Mouse (Mus musculus): ENCODE measurements around the gene Mycbp2.
A peak's percentile ranks its signal among the peaks of the same experiment; 100 is the strongest.

Mycbp2 gene

DNA sequence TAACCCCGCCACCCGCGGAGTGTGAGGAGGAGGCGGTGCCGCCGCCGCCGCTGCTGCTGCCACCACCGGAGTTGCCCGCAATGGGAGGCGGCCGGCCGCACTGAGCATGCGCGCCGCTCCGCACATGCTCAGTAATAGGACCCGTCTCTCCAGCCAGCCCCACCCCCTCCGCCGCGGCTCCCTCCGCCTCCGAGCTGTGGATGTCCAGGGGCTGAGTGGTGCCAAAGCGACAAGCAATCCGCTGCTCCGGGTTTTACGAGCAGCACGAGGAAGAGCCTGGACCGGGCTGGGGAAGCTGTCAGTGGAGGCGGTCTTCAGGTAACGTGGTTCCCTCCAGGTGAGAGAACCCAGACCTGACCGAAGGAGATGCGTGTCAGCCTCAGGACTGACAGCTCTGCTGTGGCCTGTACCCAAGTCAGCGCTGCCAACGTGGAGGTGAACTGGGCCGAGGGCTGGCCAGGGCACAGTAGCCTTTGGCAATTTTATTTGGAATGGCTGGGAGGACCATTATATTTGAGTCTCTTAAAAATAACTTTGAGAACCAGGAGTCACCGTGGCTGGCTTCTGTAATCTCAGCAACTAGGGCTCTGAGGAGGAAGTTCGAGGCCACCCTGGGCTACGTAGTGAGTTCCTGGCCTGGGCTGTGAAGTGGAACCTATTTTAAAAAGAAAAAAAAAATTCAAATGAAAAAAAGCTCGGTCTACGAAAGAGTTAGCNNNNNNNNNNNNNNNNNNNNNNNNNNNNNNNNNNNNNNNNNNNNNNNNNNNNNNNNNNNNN is at the start of gene Mycbp2:
Gene Mycbp2 (minus strand): TSS at position 86 of the 777 bp plus-strand sequence.
- peak; percentile 92 for DNase-seq (ENCODE audit: low read depth, low spot score)

- DNase-seq (ENCODE audit: low read depth, low spot score), result no peak
These were observed 45.8 kb upstream of the Mycbp2 start for GRCm38 (mm10) chr14:103392391-103392790.

GRCm38 (mm10) chr14:103387431-103387830 is 40.8 kb upstream of the Mycbp2 start:
- no peak for DNase-seq (ENCODE audit: low read depth, low spot score)

DNA sequence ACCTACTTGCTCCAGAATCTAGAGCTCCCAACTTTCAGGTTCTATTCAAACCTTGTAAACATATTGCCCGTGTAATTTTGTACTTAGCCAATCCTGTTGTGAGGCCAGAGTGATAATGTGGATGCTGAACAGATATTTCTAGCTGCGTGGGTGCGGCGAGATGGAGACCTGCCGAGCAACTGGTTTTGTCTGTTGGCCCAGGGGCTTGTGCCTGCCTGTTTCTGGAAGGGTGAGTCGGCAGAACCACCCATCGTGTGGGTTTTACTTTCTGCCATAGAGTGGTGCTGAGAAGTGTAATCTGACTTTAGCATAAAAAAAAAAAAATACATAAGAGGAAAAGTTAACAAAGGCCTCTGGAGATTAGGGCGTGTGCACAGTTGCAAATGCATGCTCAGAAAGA is 40.3 kb upstream of the Mycbp2 start:
- no peak for DNase-seq (ENCODE audit: low read depth, low spot score)

DNA sequence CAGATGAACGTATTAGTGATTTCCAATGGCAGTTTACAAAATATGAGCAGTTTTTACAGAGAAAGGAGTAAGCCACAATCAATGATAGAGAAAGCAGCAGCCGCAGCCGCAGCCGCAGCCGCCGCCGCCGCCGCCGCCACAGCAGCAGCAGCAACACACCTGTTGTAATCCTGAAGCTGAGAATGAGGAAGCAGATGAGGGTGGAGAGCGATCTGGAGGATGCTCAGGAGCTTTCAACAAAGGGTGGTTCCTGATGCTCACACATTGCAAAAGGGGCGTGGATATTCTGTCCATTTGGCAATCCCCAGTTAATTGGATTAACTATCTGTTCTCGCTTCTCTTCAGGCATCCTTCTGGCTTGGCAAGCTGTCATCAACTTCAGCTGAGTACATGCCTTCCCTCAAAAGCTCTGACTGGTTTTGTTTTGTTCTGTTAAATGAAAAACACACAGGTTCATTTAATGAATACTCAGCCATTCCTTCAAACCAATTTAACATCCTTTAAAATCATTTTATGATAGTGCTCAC is 38.5 kb upstream of the Mycbp2 start:
- DNase-seq (ENCODE audit: low read depth, low spot score), result no peak

DNA sequence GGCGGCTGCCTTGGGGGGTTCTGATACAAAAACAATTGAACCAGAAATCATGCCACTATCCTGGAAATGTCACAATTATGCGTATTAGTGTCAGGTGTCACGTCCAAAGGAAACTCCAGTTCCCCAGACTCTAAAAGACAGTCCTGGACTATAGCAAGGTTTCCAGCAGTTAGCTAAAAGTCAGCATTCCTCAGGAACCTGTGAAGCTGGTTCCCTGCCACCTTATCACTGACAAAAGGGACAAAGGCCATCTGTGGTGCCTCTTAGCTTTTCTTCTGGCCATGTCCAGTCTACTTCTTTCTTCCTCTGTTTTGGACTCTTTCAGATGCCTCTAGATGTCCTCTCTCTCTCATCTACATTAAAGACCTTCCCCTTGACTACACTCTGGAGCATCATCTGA is 32.1 kb upstream of the Mycbp2 start:
- DNase-seq (ENCODE audit: low read depth, low spot score), result no peak

DNA sequence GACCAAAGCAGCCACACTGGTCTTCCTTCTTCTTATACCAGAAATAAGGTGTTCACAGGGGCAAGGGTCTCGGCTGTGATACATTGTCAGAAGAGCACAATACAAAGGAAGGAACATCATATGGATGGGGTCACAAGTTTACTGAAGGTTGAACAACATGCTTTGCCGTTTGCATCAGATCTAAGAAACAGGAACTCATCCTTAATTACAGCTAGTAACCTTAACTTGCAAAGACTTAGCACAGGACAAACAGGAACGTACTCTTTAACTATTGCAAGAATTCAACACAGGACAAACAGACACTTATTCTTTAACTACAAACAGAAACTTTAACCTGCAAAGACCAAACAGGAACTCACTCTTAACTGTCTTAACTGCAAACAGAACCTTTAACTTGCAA is 30.2 kb upstream of the Mycbp2 start:
- DNase-seq (ENCODE audit: low read depth, low spot score), result no peak

- DNase-seq (ENCODE audit: low read depth, low spot score), result no peak
These were observed 28.9 kb upstream of the Mycbp2 start for GRCm38 (mm10) chr14:103375523-103375922.

- DNase-seq (ENCODE audit: low read depth, low spot score), result no peak
These were observed 16.6 kb upstream of the Mycbp2 start for GRCm38 (mm10) chr14:103363199-103363598.

DNA sequence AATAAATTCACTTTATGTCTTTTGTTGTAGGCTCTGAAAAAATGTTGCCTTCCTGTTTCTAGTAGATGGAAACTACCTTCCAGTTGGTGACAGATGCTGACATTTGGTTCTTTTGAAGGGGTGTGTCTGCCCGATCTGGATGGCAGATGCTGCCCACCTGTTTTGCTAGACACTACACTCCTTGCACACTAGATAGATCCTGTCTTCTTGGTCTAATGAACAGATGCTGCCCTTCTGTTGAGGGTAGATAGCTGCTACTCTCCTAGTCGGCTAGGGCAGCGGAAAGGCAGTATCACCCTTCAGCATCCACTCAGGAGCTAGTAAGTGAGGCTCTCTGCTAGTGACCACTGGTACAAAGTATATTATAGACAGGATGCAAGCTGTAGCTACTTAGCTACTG is 9.5 kb upstream of the Mycbp2 start:
- no peak for DNase-seq (ENCODE audit: low read depth, low spot score)

DNA sequence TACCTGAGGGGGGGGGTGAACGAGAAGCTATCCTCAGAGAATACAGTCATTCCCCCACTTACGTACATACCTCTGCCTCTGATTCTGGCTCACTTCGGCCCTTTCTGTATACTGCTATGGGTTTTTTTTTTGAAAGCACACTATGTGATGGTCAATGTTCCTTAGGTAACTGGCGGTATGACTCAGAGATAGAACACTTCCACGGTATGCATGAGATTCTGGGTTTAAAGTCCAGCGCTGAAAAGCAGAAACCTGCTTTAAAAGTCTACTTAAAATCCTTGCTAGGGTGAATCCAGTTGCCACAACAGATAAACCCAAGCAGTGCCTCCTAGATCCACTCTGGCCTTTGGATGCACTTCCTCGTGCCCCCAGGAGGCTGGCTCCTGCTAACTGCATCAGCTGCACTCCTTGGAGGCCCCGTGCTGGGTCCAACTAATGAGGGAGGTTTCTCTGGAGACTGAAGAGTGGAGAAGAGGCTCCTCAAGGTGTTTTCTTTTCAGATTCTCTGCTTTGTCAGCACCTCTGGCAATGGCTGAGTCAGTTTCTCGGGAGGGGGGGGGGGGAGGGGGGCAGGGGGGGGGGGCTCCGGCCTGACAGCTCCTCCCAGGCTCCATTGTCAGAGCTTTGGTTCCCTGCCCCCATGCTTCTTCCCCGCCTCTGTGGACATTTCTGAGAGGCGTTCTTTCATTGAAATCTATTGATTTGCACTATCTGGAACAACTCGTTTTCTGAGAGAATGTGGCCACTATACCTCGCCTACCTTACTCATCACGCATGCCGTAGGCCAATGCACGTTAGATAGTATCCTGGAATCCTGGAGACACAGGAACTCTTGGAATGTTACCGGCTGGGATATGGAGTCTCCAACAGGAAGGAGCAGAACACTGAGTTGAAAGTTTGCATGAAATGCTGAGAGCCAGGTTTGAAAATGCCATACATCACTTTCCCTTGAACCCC is 8.1 kb upstream of the Mycbp2 start:
- no peak for DNase-seq (ENCODE audit: low read depth, low spot score)

DNA sequence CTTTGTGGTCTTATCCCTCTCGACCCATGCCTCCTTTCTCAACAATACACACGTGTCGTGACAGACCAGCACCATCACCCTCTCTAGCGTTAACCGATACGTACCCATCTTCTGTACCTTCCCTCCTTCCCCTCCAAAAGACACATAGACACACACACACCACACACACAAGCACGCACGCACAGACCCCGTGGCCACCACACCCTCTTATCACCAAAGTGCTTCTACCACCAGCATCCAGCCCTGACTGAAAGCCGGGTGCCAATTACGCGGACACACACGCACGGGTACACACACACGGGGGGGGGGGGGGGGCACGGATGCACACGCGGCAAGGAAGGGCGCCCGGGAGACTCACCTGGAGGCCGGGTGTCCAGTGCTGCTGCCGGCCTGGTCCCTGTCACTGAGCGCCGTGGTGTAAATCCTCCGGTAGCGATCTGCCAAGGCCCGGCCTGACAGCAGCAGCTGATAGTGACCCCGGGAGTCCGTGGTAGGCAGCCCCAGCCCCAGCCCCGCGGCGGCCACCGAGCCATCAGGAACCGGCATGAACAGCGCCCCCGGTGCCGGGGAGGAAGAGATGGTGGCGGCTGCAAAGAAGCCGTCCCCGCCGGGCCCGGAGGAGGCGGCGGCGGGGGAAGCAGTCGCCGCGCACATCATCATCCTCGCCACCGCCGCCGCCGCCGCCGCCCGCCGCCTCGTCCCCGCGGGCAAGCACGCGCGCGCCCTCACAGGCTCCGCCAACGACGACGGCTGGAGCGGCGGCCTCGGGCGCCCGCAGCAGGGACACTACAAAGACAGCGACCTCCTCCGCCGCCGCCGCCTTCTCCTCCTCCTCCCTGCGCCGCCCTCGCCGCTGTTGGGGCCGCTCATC is 521 bp downstream of the Mycbp2 start:
- DNase-seq (ENCODE audit: low read depth, low spot score), result peak; percentile 27

GRCm38 (mm10) chr14:103345486-103345857 is 1.1 kb downstream of the Mycbp2 start:
- peak; percentile 26 for DNase-seq (ENCODE audit: low read depth, low spot score)

DNA sequence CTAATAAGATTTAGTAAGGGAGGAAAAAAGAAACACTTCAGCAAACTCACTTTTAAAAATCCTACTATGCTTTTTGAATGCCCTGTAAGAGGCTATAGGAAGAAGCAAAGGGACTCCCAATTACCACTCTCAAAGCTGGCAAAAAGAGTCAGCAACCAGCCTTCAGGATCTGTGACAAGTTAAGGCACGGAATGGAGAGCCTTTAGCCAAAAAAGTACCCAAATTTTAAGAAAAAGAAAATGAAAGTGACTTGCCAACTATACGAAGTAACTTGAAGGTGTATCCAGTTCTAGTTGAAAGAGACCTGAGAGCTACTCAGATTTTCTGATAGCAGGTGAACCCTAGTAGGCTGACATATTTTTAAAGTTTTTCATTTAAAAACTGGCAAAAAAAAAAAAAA is 1.6 kb downstream of the Mycbp2 start:
- DNase-seq (ENCODE audit: low read depth, low spot score), result no peak

GRCm38 (mm10) chr14:103343791-103344190 is 2.8 kb downstream of the Mycbp2 start:
- DNase-seq (ENCODE audit: low read depth, low spot score), result no peak

DNA sequence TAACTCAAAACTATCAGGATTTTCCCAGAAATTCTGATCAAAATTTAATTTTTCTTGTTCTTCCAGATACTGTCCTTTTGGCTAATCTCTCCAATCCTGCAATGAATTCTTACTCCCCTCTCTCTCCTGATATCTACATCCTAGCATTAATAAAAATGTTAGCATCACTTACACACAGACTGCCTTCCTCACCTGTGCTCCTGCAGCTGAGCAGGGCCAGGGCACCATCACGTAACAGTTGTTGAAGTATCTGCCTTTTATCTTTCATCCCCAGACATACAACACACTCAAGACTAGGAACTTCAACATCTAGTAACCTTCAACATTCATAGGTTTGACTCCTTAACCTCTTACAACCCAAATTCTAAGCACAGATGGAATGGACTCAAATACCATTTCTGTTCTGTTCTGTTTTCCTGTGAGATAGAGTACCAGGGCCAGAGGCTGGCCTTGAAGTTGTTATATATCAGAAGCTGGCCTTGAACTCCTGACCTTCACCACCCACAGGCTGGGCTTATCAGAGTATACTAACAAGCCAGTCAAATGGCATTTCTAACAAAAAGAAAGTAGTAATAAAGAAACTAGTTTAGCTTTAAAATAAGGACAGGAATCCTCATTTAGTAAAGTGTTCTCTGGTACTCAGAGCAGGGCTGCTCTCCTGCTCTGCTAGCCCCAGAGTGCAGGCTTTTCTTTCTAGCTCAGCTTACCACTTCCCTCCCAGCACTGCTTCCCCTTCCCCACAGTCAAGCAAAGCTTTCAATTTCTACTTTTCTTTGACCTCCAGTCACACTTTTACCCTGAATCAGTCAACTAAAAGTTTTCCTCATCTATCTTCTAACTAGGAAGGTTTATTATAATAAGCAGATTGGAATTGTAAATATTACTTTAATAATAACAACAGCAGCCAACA is 5.0 kb downstream of the Mycbp2 start:
- no peak for DNase-seq (ENCODE audit: low read depth, low spot score)

DNA sequence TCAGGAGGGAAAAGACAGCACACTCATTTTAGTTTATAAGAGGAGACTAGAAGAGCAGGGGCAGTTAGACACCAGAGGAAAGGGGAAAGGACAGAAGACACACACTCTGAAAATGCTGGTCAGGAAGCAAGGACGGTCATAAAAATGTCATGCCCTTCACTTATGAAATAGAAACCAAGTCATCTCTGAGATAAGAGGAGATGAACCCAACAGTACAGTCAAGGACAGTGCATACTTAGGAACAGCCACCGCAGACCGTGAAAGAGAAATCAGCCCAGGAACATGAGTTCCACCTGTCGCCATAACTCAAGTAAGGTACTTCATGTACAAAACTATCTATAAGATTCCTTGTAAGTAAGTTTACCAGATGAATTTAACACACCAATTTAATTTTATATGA is 33.7 kb downstream of the Mycbp2 start:
- DNase-seq (ENCODE audit: low read depth, low spot score), result no peak

DNA sequence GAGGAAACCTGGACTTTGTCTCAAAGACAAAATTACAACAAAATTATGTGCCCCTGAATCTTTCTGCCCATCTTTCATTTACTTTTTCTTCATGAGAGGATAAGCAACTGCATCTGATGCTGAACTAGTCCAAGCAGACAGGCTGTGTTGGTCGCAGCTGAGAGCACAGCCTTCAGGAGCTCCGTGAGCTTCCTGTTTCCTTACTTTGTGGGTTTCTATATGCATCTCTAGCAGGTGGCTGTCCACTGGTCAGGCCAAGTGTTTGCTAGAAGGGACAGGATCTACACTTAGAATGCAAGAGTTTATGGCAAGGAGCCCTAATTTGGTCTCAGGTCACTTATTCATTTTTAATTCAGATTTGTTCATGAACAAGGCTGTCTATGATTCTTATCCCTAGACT is 50.4 kb downstream of the Mycbp2 start:
- no peak for DNase-seq (ENCODE audit: low read depth, low spot score)

- DNase-seq (ENCODE audit: low read depth, low spot score), result no peak
These were observed 60.0 kb downstream of the Mycbp2 start for GRCm38 (mm10) chr14:103286650-103287049.

- no peak for DNase-seq (ENCODE audit: low read depth, low spot score)
These were observed 69.9 kb downstream of the Mycbp2 start for GRCm38 (mm10) chr14:103276667-103277066.

Measured in embryo, embryonic 11.5 days (tissue).